Mouse (Mus musculus) Patski (cell line): ENCODE data around the gene Pkd1. TPM values are rescaled to one million over a fixed set of nuclear protein-coding genes. Genes with fewer than 3 reads are reported as not detected.

Experiments
- ATAC-seq: fragments of 100-300 bp; one replicate; pipeline ENCODE4 v1.8.0; 2021
- CTCF ChIA-PET: fragments of 350-600 bp; sonication (Branson Sonifier 250); formaldehyde crosslinking; loops from one replicate; lab custom pipeline; 2022; ENCODE audit warnings: inconsistent platforms; lab: Charles Lee
- POLR2A ChIA-PET: fragments of 350-600 bp; sonication (Branson Sonifier 250); formaldehyde crosslinking; loops from one replicate; lab custom pipeline; 2022; ENCODE audit warnings: antibody characterized with exemption, inconsistent platforms; lab: Charles Lee
- DNase-seq: peaks from one replicate; pipeline ENCODE4 v3.0.0-alpha.2; 2011; ENCODE audit warnings: low read depth, low spot score
- H3K27me3 ChIP-seq: fragments of 371-371 bp; one replicate; pipeline ENCODE4 v1.5.1; 2021
- CTCF ChIP-seq: fragments of 100-300 bp; IDR thresholded peaks from one replicate; pipeline ENCODE4 v1.5.1; 2021
- in situ Hi-C: fragments of 300-500 bp; cut with MboI; formaldehyde crosslinking; loops from 3 replicates; pipeline ENCODE4 v1.11.1; 2018; ENCODE audit warnings: low pct_unique_long_range_greater_than_20kb, mixed read lengths
- polyA plus RNA-seq: library from polyadenylated mRNA; unstranded; gene quantifications from one replicate; pipeline ENCODE4 v1.2.3, GENCODE M21; 2021

The Pkd1 gene
- polyA plus RNA-seq, 1 experiment from 2014 or later = 41.0 TPM

DNA sequence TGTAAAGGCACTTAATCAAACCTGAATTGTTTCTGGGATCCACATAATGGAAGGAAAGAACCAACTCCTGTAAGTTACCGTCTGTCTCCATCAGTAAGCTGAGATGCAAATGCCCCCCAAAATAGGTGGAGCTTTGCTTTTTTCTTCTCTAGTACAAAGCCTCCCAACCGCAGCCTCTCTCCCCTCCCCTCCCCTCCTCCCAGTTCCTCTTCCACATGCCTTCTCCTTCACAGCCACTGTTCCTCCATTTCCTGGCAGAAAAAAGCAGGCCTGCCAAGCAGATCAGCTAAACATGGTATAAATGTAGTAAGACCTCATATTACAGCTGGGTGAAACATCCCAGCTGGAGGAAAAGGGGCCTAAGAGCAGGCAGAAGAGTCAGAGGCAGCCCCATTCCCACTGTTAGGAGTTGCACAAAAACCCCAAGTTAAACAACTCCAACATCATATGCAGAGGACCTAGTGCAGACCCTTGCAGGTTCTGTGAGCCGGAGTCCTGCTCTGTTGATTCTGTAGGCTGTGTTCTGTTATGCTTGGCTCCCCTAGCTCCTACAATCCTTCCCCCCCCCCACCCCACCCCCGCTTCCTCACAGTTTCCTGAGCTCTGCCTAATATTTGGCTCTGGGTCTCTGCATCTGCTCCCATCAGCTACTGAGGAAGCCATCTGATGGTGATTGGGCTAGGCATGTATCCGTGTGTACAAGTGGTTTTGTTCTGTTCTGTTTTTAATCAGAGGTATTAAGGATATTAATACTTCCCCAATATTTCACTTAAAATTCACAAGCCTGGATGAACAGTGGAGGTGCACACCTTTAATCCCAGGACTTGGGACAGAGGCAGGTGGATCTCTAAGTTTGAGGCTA, 34.2 kb downstream of the Pkd1 start:
- no peak for TF ChIP-seq CTCF
- ATAC-seq = no peak
- H3K27me3 ChIP-seq = no peaks in the 10 kb centered on the region
- CTCF ChIA-PET = interaction anchor here (1.2 to 1.7 kb wide), 3 partner anchors 10 to 54 kb away, joined by 3 to 4 read pairs (median 4); no protein-coding TSS in a partner anchor
- in situ Hi-C loops = no loop called here
- no peak for DNase-seq
- POLR2A ChIA-PET = interaction anchor here (0.6 to 1.1 kb wide), 2 partner anchors 12 to 448 kb away, joined by 6 to 7 read pairs; no protein-coding TSS in a partner anchor

DNA sequence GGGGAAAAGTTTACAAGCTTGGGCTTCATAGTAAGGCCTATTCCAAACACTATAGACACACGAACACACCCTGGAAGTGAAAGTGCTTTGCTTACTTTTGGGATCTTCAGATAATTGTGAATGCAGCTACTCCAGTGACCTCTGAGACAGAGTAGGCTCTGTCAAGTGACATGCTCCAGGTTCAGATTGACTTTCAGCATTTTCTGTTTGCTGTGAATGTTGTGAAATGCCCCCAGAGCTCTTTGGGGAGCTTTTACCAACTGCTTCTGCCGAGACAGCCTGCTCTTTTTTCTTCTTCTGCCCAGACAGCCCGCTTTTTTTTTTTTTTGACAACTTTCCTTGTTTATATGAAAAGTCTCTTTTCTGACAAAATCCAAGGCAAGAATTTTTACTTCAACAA, 34.9 kb downstream of the Pkd1 start:
- H3K27me3 ChIP-seq = no peaks in the 10 kb centered on the region
- no peak for TF ChIP-seq CTCF
- POLR2A ChIA-PET = interaction anchor here (0.6 to 1.1 kb wide), 2 partner anchors 13 to 448 kb away, joined by 6 to 7 read pairs; no protein-coding TSS in a partner anchor
- DNase-seq (no peak), ATAC-seq (no peak)
- CTCF ChIA-PET = interaction anchor here (1.2 kb wide), 1 partner anchor 10 kb away, joined by 4 read pairs; no protein-coding TSS in a partner anchor
- in situ Hi-C loops = no loop called here

DNA sequence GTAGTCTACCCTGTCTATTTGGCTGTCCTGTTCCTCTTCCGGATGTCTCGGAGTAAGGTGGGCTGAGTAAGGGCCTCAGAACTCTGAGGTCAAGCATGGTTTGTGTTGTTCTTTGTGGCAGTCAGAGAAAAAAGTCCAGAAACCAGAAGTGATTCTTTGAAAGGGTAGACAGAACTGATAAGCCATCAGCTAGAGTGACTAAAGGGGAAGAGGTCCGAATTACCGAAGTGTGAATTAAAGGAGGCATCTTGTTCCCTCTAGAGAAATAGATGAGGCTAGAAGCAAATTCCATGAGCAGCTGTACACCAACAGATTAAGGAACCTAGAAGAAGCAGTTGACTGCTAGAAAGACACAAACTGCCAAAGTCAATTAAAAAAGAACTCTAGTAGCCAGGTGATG, 36.9 kb downstream of the Pkd1 start:
- DNase-seq (no peak), ATAC-seq (no peak)
- POLR2A ChIA-PET = no interaction called here
- H3K27me3 ChIP-seq = no peaks in the 10 kb centered on the region
- CTCF ChIA-PET = no interaction called here
- no peak for TF ChIP-seq CTCF
- in situ Hi-C loops = no loop called here

DNA sequence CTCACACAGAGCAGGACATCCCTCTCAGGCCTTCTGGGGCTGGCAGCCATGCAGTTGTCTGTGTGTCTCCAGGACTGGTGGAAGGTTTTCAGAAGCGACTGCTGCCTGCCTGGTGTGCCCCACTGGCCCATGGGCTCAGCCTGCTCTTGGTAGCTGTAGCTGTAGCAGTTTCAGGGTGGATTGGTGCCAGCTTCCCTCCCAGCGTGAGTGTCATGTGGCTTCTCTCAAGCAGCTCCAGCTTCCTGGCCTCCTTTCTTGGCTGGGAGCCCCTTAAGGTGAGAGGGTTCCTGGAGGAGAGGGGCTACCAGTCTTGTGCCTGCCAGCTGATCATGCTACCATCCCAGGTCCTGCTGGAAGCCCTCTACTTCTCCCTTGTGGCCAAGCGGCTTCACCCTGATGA, 41.3 kb downstream of the Pkd1 start:
- POLR2A ChIA-PET = interaction anchor here (1.1 kb wide), 1 partner anchor 12 kb away, joined by 3 read pairs; no protein-coding TSS in a partner anchor
- H3K27me3 ChIP-seq = no peaks in the 10 kb centered on the region
- DNase-seq = no peak
- no peak for ATAC-seq
- no peak for TF ChIP-seq CTCF
- CTCF ChIA-PET = no interaction called here
- in situ Hi-C loops = no loop called here

DNA sequence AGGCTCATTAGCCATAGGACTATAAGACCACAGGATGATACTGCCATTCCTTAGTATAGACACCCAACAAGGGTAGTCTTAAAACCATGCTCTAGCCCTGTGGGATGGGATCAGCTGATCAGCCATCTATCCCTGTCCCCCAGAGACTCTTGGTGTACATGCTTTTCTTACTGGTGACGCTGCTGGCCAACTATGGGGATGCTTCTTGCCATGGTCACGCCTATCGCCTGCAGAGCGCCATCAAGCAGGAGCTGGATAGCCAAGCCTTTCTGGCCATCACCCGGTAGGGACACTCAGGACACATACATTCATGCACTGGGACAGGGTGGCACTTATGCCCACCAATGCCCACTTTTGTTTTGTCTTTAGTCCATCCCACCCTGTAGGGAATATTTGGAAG, 42.1 kb downstream of the Pkd1 start:
- no peak for TF ChIP-seq CTCF
- ChIA-PET CTCF (interaction anchor here (0.9 kb wide), 1 partner anchor 76 kb away, joined by 3 read pairs; no protein-coding TSS in a partner anchor), POLR2A (interaction anchor here (1.1 kb wide), 1 partner anchor 11 kb away, joined by 3 read pairs; no protein-coding TSS in a partner anchor)
- in situ Hi-C loops = no loop called here
- DNase-seq (no peak), ATAC-seq (no peak)
- no peaks in the 10 kb centered on the region for H3K27me3 ChIP-seq

DNA sequence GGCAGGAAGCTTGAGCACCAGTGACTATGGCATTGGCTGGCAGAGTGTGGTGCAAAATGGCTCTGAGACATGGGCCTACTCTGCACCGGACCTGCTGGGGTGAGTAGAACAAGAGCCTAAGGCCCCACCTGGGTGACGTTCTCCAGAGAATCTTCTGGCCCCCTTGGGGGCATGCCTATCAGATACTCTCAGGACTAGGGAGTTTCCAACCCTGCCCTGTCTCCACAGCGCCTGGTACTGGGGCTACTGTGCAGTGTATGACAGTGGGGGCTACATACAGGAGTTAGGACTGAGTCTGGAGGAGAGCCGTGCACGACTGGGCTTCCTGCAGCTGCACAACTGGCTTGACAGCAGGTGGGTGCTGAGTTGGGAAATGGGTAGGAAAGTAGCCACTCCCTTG, 43.6 kb downstream of the Pkd1 start:
- in situ Hi-C loops = no loop called here
- ATAC-seq (no peak), DNase-seq (no peak)
- POLR2A ChIA-PET = no interaction called here
- CTCF ChIA-PET = no interaction called here
- H3K27me3 ChIP-seq = no peaks in the 10 kb centered on the region
- no peak for TF ChIP-seq CTCF

DNA sequence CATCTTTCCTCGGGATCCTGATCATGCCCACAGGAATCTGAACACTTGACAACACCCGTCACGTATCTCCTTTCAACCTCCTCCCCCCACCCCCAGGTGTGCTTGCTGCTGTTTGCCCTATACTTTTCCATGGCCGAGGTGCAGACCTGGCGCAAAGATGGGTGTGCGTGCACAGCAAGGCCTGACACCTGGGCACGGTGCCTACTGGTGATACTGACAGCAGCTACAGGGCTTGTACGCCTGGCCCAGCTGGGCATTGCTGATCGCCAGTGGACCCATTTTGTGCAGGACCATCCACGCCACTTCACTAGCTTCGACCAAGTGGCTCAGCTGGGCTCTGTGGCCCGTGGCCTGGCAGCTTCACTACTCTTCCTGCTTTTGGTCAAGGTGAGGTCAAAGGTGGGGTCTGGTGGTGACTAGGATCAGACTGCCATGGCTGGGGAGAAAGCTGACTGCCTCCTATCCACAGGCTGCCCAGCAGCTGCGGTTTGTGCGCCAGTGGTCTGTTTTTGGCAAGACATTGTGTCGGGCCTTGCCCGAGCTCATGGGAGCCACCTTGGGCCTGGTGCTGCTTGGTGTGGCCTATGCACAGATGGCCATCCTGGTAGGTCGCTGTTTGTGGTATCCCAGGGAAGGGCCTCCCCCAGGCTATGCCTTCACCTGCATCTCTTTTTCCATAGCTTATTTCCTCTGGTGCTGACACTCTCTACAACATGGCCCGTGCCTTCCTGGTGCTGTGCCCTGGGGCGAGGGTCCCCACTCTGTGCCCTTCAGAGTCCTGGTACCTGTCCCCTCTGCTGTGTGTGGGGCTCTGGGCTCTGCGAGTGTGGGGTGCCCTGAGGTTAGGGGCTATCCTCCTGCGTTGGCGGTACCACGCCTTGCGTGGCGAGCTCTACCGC, 44.6 kb downstream of the Pkd1 start:
- TF ChIP-seq CTCF = no peak
- in situ Hi-C loops = no loop called here
- ATAC-seq (no peak), DNase-seq (no peak)
- H3K27me3 ChIP-seq = no peaks in the 10 kb centered on the region
- CTCF ChIA-PET = no interaction called here
- POLR2A ChIA-PET = interaction anchor here (0.8 kb wide), 1 partner anchor 154 kb away, joined by 3 read pairs; no protein-coding TSS in a partner anchor

DNA sequence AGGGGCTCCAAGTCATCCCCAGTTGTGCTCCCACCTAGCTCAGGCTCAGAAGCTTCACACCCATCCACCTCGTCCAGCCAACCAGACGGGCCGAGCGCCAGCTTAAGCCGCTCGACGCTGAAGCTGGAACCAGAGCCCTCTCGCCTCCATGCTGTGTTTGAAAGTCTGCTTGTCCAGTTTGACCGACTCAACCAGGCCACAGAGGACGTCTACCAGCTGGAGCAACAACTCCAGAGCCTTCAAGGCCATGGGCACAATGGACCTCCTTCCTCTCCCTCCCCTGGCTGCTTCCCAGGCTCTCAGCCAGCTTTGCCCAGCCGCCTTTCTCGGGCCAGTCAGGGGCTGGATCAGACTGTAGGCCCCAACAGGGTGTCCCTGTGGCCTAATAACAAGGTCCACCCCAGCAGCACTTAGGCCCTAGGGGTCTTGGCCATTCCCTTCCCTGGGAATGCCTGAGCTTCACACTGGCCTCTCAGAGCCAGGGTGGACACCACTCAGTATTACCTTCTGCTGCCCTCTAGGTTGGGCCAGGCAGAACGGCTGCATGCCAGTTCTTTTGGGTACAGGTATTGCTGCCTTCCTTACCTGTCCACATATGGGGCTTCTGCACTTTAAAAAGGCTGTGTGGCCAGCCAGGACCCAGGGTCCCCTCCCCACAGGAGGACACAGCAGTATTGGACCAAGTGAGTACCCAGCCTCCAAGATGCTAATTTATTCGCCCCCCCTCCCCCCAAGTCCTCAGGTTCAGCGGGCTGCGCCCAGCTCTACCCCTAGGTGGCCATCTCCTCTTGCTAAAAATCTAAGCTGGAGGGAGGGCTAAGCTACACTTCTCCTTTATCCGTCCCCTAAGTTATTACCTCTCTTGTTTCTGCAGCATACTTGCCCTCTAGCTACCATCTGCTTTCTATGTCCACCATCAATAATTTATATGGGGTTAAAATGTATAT, 45.8 kb downstream of the Pkd1 start:
- POLR2A ChIA-PET = interaction anchor here (0.6 to 0.8 kb wide), 2 partner anchors 155 to 166 kb away, joined by 3 read pairs; no protein-coding TSS in a partner anchor
- no peak for TF ChIP-seq CTCF
- ATAC-seq = no peak

DNA sequence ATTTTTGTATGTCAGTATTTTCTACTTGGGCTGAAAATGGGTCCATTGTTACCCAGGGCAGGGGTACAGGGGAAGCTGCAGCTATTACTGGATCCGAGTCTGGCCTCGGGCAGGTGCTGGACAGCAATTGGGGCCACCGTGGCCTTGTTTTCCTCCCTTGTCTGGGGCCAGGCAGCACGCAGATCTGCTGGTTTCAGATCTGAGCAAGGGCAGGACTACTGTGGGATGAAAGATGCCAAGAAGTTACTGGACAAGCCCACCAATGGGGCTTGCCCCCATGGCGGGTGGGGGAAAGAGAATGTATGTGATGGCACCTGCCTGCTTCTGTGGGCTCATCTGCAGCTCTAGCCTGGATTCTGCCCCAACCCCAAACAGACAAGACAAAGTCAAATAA, 46.4 kb downstream of the Pkd1 start:
- ChIA-PET POLR2A (interaction anchor here (0.6 kb wide), 1 partner anchor 166 kb away, joined by 3 read pairs; no protein-coding TSS in a partner anchor), CTCF (interaction anchor here (1.4 kb wide), 1 partner anchor 36 kb away, joined by 4 read pairs; no protein-coding TSS in a partner anchor)
- ATAC-seq (no peak), DNase-seq (no peak)
- H3K27me3 ChIP-seq = no peaks in the 10 kb centered on the region
- in situ Hi-C loops = no loop called here
- no peak for TF ChIP-seq CTCF

More for the DNA sequence above, 45.8 kb downstream of the Pkd1 start:
- no peaks in the 10 kb centered on the region for H3K27me3 ChIP-seq
- DNase-seq = no peak
- CTCF ChIA-PET = no interaction called here
- in situ Hi-C loops = no loop called here
